Mouse (Mus musculus) lung, embryonic 16.5 days (tissue): ENCODE data around the gene Gm49358. TPM values are rescaled to one million over a fixed set of nuclear protein-coding genes. Genes with fewer than 3 reads are reported as not detected.

Experiments
- ATAC-seq: fragments of 200-750 bp; cut with Nextera tagmentation; 2 replicates; pipeline ENCODE4 v1.8.0; 2017; ENCODE audit warnings: low read depth, mild to moderate bottlenecking, moderate library complexity
- H3K27ac ChIP-seq: fragments of 300-500 bp; sonication (generic); 2 replicates; pipeline ENCODE4 v1.5.1; 2014; ENCODE audit warnings: mild to moderate bottlenecking, control low read depth, low read length
- H3K27me3 ChIP-seq: fragments of 300-500 bp; sonication (generic); 2 replicates; pipeline ENCODE4 v1.6.1; 2014; ENCODE audit warnings: low read depth, low read length, mixed read lengths; ENCODE audit not compliant: control insufficient read depth, insufficient read depth
- H3K36me3 ChIP-seq: fragments of 300-500 bp; sonication (generic); 2 replicates; pipeline ENCODE4 v1.6.1; 2014; ENCODE audit warnings: low read length; ENCODE audit not compliant: control insufficient read depth, insufficient read depth
- H3K4me1 ChIP-seq: fragments of 300-500 bp; sonication (generic); replicated peaks from 2 replicates; pipeline ENCODE4 v1.6.1; 2014; ENCODE audit warnings: low read length, mixed read lengths; ENCODE audit not compliant: control insufficient read depth, insufficient read depth
- H3K4me2 ChIP-seq: fragments of 300-500 bp; sonication (generic); 2 replicates; pipeline ENCODE4 v1.6.1; 2014; ENCODE audit warnings: low read depth, low read length, control low read depth
- H3K4me3 ChIP-seq: fragments of 300-500 bp; sonication (generic); 2 replicates; pipeline ENCODE4 v1.5.1; 2014; ENCODE audit warnings: mild to moderate bottlenecking, low read length, control low read depth
- H3K9ac ChIP-seq: fragments of 300-500 bp; sonication (generic); 2 replicates; pipeline ENCODE4 v1.6.1; 2014; ENCODE audit warnings: low read length, control low read depth
- H3K9me3 ChIP-seq: fragments of 300-500 bp; sonication (generic); 2 replicates; pipeline ENCODE4 v1.6.1; 2016; ENCODE audit warnings: low read length; ENCODE audit not compliant: control insufficient read depth
- WGBS: fragments of 180-500 bp; shearing (Covaris S2); extraction: QIAGEN DNeasy Blood & Tissue Kit; methylation state at CpG from one replicate; pipeline ENCODE4 v1.1.7; 2014; 5-methylcytosine and 5-hydroxymethylcytosine counted together
- polyA plus RNA-seq: library from polyadenylated mRNA; unstranded; fragments of >200 nt; fragmentation: Nextera tagmentation; extraction: Ambion mirVana; gene quantifications from 2 replicates; pipeline ENCODE4 v1.2.1, GENCODE M21; 2015

Gene Gm49358
- polyA plus RNA-seq, 1 experiment from 2014 or later: not detected

DNA sequence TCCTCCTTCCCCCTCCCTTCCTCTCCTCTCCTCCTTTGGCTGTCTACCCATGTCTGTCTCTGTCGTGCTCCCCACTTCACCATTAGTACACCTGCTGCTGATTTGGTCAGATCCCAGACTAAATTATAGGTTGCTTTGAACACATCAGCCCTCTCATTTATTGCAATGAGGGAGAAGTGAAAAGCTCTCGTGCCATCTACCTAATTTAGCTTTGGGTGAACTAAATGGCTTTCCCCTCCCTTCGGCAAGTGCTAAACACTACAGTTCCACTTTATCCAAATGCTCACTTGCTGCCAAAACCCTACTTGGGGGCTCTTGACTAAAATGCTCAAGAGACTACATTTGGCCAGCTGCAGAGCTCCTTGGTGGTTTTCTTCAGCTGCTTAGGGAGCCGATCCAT lies 73.0 kb downstream of the Gm49358 start:
- peaks cover 5% of the 10 kb centered on the region; the same call in 1 of the 2 replicates for H3K4me1 ChIP-seq
- H3K36me3 ChIP-seq: 0 out of 2 replicates have a peak, but pooled peaks cover 2% of the 10 kb centered on the region
- no peak overlapping the region for H3K9ac ChIP-seq
- H3K9me3 ChIP-seq: no peaks in the 10 kb centered on the region
- peak overlapping the region; percentile 72 for H3K27ac ChIP-seq
- H3K27me3 ChIP-seq: no peaks in the 10 kb centered on the region
- ATAC-seq: peak; percentile 79
- no peak overlapping the region for H3K4me2 ChIP-seq
- 60% methylated on average over 4 of the region's 4 CpGs for WGBS
- H3K4me3 ChIP-seq: no peak overlapping the region

DNA sequence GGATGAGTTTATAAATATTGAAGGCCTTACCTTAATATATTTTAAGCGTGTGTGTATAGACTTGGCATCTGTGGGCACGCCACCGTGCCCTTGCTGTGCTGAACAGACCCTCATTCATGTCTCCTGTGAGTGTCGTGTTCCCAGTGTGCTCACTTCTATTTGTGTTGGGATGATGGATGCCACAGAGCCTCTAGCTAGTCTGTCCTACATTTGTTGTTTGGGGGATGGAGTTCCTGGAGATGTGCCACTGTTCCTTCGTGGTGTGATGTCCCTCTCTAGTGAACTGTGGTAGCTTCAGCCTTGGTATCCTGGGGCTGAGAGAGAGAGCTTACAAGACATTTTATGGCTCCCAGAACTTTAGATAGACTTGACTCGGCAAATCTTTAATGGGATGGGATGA lies 75.1 kb downstream of the Gm49358 start:
- Histone ChIP-seq H3K4me1 (peaks cover 5% of the 10 kb centered on the region; the same call in 1 of the 2 replicates), H3K9ac (no peak overlapping the region), H3K36me3 (0 out of 2 replicates have a peak, but pooled peaks cover 2% of the 10 kb centered on the region), H3K9me3 (no peaks in the 10 kb centered on the region), H3K27ac (no peak overlapping the region), H3K4me2 (no peak overlapping the region), H3K4me3 (no peak overlapping the region), H3K27me3 (no peaks in the 10 kb centered on the region)
- WGBS: 77% methylated on average over 6 of the region's 6 CpGs
- ATAC-seq: no peak

DNA sequence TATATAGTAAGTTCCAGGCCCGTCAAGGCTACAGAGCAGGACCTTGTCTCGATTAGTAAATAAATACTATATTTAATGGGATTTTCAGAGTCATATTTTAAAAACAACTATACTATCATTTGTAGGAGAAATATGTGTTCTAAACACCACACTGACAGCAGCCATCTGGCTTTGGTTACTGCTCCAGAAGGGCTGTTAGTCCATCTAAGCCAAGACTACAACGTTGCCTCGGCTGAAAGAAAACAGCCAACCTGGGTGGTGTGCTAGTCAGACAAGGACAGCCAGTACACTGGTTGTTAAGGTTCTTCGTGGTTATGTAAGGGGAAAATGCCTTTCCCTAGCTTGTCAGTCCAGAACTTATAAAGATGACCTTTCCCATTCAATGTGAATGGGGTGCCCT lies 78.9 kb downstream of the Gm49358 start:
- Histone ChIP-seq H3K9me3 (no peaks in the 10 kb centered on the region), H3K9ac (no peak overlapping the region), H3K4me3 (no peak overlapping the region), H3K4me2 (no peak overlapping the region), H3K4me1 (no peaks in the 10 kb centered on the region), H3K27me3 (no peaks in the 10 kb centered on the region), H3K36me3 (no peaks in the 10 kb centered on the region), H3K27ac (no peak overlapping the region)
- no peak for ATAC-seq
- WGBS: 60% methylated on average over 5 of the region's 5 CpGs

DNA sequence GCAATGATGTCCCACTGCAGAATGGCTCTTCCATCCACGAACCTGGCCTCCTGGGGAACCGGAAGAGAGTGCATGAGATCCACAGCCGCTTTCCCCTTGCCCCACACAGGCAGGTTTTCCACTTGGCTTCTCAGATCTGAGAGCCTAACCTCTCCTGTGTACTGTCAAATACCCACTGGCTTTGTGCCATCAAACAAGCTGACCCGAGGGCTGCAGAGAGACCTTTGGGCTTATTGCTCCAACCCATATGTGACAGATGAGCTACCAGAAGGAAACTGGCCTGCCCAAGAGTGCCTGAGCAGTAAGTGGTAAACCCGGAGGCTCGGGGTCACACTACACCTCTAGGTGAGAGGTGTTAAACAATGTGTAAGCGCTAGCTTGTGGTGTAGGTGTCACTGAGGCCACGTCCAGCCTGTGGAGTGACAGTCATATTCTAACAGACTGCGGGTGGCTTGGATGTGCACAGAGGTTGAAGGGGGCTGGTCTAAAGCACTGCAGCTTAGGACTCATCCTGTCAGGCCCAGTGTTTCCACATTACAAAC lies 83.2 kb downstream of the Gm49358 start:
- ATAC-seq: no peak
- H3K27ac ChIP-seq: no peak overlapping the region
- no peak overlapping the region for H3K4me3 ChIP-seq
- H3K36me3 ChIP-seq: no peaks in the 10 kb centered on the region
- no peaks in the 10 kb centered on the region for H3K9me3 ChIP-seq
- no peak overlapping the region for H3K9ac ChIP-seq
- no peaks in the 10 kb centered on the region for H3K27me3 ChIP-seq
- H3K4me2 ChIP-seq: no peak overlapping the region
- no peaks in the 10 kb centered on the region for H3K4me1 ChIP-seq
- 50% methylated on average over 9 of the region's 9 CpGs for WGBS

DNA sequence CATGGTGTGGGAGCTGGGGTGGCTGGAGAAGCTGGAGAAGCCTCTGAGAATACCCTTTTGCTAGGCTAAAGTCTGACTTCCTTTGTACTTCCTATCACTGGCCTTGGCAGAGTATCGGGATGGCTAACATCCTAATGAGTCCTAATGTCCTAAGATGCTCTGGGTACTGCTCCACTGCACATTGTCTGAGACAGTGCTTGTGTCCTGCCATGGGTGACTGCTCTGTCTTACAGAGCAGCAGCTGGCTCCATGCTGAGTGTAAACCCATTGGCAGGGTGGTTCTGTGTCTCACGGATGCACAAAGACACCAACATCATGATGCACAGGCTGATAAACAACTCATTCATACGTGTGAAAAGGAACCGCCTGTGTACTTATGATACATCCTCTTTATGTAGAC lies 85.3 kb downstream of the Gm49358 start:
- Histone ChIP-seq H3K4me1 (no peaks in the 10 kb centered on the region), H3K9ac (no peak overlapping the region), H3K27me3 (no peaks in the 10 kb centered on the region), H3K9me3 (no peaks in the 10 kb centered on the region), H3K36me3 (no peaks in the 10 kb centered on the region), H3K4me2 (no peak overlapping the region), H3K27ac (no peak overlapping the region), H3K4me3 (no peak overlapping the region)
- ATAC-seq: no peak
- WGBS: 75% methylated on average over 4 of the region's 4 CpGs

DNA sequence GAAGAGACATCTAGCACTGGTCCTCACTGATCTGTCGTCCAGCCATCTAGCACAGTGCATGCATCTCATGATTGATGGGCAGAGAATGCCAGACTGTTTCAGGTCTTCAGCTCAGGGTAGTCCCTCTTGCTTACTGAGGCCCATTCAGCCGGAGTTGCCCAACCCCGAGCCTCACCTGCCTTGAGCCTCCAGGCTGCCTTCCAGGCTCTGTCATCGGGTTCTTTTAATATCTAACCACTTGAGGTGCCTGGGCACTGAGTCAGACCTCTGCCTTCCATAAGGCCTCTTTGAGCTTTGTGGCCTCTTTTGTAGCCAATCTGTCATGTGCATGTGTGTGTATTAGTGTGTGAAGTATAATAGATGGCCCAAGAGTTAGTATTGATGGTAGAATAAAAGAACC lies 85.7 kb downstream of the Gm49358 start:
- H3K4me1 ChIP-seq: no peaks in the 10 kb centered on the region
- H3K27ac ChIP-seq: no peak overlapping the region
- H3K9me3 ChIP-seq: no peaks in the 10 kb centered on the region
- H3K27me3 ChIP-seq: no peaks in the 10 kb centered on the region
- ATAC-seq: no peak
- H3K4me3 ChIP-seq: no peak overlapping the region
- no peak overlapping the region for H3K4me2 ChIP-seq
- H3K36me3 ChIP-seq: no peaks in the 10 kb centered on the region
- 70% methylated on average over 4 of the region's 4 CpGs for WGBS
- H3K9ac ChIP-seq: no peak overlapping the region

DNA sequence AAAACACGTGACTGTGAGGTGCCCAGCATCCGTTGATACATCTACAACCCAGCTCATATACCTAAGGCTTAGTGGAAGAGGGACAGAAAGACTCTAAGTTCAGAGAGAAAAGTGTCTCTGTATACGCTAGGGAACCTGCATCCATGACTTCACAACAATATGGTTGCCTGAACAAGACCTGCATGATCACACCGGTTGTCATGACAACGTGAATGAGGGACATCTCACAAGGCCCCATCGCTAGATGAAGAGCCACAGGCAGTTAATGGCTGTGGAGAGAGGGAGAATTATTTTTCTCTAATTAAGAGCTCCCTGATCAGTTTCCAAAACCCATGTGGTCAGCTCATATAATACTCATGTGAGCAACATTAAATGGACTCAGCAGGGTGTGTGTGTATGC lies 88.4 kb downstream of the Gm49358 start:
- Histone ChIP-seq H3K27me3 (no peaks in the 10 kb centered on the region), H3K4me2 (no peak overlapping the region), H3K27ac (no peak overlapping the region), H3K9ac (no peak overlapping the region), H3K36me3 (no peaks in the 10 kb centered on the region), H3K4me1 (no peaks in the 10 kb centered on the region), H3K4me3 (no peak overlapping the region), H3K9me3 (no peaks in the 10 kb centered on the region)
- ATAC-seq: no peak
- 75% methylated on average over 6 of the region's 6 CpGs for WGBS

DNA sequence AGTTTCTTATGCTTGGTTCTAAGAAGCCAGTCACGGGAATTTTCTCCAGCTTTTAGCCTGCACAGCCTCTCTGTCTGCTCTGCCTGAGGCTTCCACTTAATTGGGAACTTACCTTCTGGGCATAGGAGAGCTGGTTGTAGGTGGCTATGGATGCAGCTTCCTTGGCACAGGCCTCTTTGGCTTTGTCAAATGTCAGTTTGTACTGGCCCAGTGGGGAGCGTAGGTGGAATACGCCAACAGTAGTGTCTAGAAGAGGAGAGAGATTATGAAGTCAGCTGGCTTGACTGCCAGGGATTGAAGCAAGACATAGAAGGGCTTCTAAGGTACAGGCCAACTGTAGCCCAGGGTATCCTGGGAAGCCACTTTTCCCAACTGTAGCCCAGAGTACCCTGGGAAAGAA lies 89.7 kb downstream of the Gm49358 start:
- Histone ChIP-seq H3K4me3 (no peak overlapping the region), H3K4me1 (no peaks in the 10 kb centered on the region), H3K4me2 (no peak overlapping the region), H3K27me3 (no peaks in the 10 kb centered on the region), H3K9me3 (no peaks in the 10 kb centered on the region), H3K36me3 (no peaks in the 10 kb centered on the region), H3K27ac (no peak overlapping the region), H3K9ac (no peak overlapping the region)
- WGBS: 86% methylated on average over 3 of the region's 3 CpGs
- ATAC-seq: no peak

DNA sequence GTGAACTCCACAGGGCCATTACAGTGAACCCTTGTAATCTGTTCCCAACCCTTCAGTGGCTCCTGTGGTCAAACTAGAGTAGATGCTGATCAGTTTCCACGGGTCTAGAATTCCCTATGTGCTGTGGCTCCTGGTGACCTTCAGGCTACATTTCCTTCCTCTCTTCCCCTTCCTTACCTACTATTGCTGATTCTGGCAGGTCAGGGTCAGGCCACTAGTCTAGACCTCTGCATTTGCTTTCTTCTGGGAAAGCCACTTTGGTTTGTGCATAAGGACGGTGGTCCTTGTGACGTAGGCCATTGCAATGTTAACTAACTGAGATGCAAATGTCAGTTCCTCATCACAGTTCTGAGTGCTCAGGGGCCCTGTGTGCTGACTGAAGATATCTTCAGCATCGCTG lies 96.6 kb downstream of the Gm49358 start:
- Histone ChIP-seq H3K4me1 (no peaks in the 10 kb centered on the region), H3K9ac (no peak overlapping the region), H3K9me3 (no peaks in the 10 kb centered on the region), H3K4me3 (no peak overlapping the region), H3K36me3 (no peaks in the 10 kb centered on the region), H3K4me2 (no peak overlapping the region), H3K27ac (no peak overlapping the region), H3K27me3 (no peaks in the 10 kb centered on the region)
- ATAC-seq: no peak
- 75% methylated on average over 4 of the region's 4 CpGs for WGBS

DNA sequence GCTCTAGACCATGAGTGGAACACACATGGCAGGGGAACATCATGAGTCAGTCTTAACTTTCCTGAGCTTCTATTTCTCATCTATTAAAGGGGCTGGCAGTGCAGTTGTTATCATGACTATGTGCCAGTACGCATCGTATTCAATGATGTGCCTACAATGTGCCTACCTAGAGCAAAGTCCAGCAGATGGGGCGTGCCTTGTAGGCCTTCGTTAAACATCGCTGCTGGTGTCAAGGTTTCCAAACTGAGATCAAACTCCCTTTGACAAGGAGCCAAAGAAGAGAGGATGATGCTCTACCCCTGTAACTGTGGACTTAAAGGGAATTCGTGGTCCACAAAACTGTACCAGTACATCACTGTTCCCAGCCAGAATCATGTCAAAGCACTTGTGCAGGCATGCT lies 98.7 kb downstream of the Gm49358 start:
- Histone ChIP-seq H3K27ac (no peak overlapping the region), H3K9ac (no peak overlapping the region), H3K36me3 (no peaks in the 10 kb centered on the region), H3K4me1 (no peaks in the 10 kb centered on the region), H3K9me3 (no peaks in the 10 kb centered on the region), H3K4me2 (no peak overlapping the region), H3K27me3 (no peaks in the 10 kb centered on the region), H3K4me3 (no peak overlapping the region)
- ATAC-seq: no peak
- WGBS: 89% methylated on average over 6 of the region's 6 CpGs
